Mouse (Mus musculus): Measurements from ENCODE around the gene Tcerg1l.

DNA sequence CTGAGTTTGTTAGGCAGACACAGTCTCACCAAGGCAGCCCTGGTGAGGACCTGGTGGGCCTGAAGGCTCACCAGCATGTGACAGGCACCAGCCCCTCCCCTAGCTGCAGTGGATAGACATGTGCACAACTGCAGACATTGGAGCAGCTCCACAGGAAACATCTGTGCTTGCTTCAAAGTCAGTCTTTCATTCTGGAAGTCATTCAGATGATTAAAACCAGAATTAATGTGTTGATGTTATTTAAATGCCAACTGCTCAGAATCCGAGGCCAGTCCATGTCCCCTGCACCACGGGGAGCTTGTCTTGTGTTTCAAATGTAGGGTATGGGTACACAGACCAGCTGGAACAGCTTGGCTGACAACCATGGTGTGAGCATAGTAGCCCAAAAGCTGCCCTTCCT is 150.8 kb downstream of the Tcerg1l start:
- TF ChIP-seq CTCF (IDR thresholded peaks at IDR 0.05; ENCODE audit: insufficient read depth, low read depth, low read length), result no peak
- no peak for TF ChIP-seq POLR2A (IDR thresholded peaks at IDR 0.05; ENCODE audit: insufficient read depth, low read depth, low read length)

Measured in olfactory bulb, adult 2 months (tissue).